Comparison of ENCODE assay signal across 17 mouse cellular contexts in genomic region chr5:146234336-146234735, GRCm38 (mm10). TPM values are rescaled to one million over a fixed set of nuclear protein-coding genes. Genes with fewer than 3 reads are reported as not detected.
"Had no signal": no experiment of that assay in that cellular context is flagged by ENCODE, and none has a peak within 500 bp of the region (broad histone marks: within the 10 kb centered on the region; RNA-seq: fewer than 3 reads in every experiment).

No protein-coding gene starts in this region.

- H3K4me3 ChIP-seq: limb, embryonic 12.5 days; lung, embryonic 15.5 days had no signal

- H3K36me3 ChIP-seq: lung, embryonic 15.5 days had no signal

- H3K4me2 ChIP-seq: limb, embryonic 12.5 days; lung, embryonic 15.5 days had no signal

- ATAC-seq: intestine, postnatal 0 days; midbrain, embryonic 13.5 days had no signal

- DNase-seq: kidney, adult 8-10 months; kidney, postnatal 36 days; lung, postnatal 14 days; right cerebral cortex, adult 18-20 months; right cerebral cortex, postnatal 25 days; thymus, postnatal 36 days had no signal

- H3K27me3 ChIP-seq: limb, embryonic 12.5 days; lung, embryonic 15.5 days; midbrain, embryonic 13.5 days had no signal

- H3K9ac ChIP-seq: limb, embryonic 12.5 days; lung, embryonic 15.5 days had no signal

- H3K9me3 ChIP-seq: limb, embryonic 12.5 days; lung, embryonic 15.5 days; midbrain, embryonic 13.5 days had no signal

- H3K27ac ChIP-seq: layer of hippocampus, adult 2 months; limb, embryonic 12.5 days; lung, embryonic 15.5 days; macrophage; midbrain, embryonic 13.5 days had no signal

RNA-seq across cellular contexts. Expression of gene 1700001J03Rik, which starts 49.2 kb away (rescaled TPM):
- total RNA-seq: monocyte, adult 5-6 weeks had no signal
- polyA plus RNA-seq: intestine, postnatal 0 days; limb, embryonic 12.5 days; liver, adult 2 months; lung, embryonic 15.5 days; neural tube, embryonic 14.5 days; stomach, embryonic 16.5 days; thymus, postnatal 0 days had no signal
